Mouse (Mus musculus) embryonic facial prominence, embryonic 13.5 days (tissue): ENCODE data around the gene Dtx1. TPM values are rescaled to one million over a fixed set of nuclear protein-coding genes. Genes with fewer than 3 reads are reported as not detected.
A peak's percentile ranks its signal among the peaks of the same experiment; 100 is the strongest.

ENCODE experiments used
- ATAC-seq: fragments of 200-750 bp; cut with Nextera tagmentation; 2 replicates; pipeline ENCODE4 v1.8.0; 2017; ENCODE audit warnings: low read depth; ENCODE audit not compliant: insufficient number of reproducible peaks, insufficient read depth, low FRiP score, low TSS enrichment
- H3K27ac ChIP-seq: fragments of 300-500 bp; sonication (generic); 2 replicates; pipeline ENCODE4 v1.5.1; 2015; ENCODE audit warnings: moderate library complexity, mild to moderate bottlenecking, inconsistent platforms
- H3K27me3 ChIP-seq: fragments of 300-500 bp; sonication (generic); 2 replicates; pipeline ENCODE4 v1.6.1; 2015; ENCODE audit warnings: mild to moderate bottlenecking, inconsistent platforms
- H3K36me3 ChIP-seq: fragments of 300-500 bp; sonication (generic); 2 replicates; pipeline ENCODE4 v1.6.1; 2015; ENCODE audit warnings: mild to moderate bottlenecking, inconsistent platforms
- H3K4me1 ChIP-seq: fragments of 300-500 bp; sonication (generic); 2 replicates; pipeline ENCODE4 v1.6.1; 2015; ENCODE audit warnings: inconsistent platforms
- H3K4me2 ChIP-seq: fragments of 300-500 bp; sonication (generic); 2 replicates; pipeline ENCODE4 v1.6.1; 2015; ENCODE audit warnings: moderate library complexity, mild to moderate bottlenecking, inconsistent platforms
- H3K4me3 ChIP-seq: fragments of 300-500 bp; sonication (generic); 2 replicates; pipeline ENCODE4 v1.5.1; 2015; ENCODE audit warnings: mild to moderate bottlenecking, inconsistent platforms
- H3K9ac ChIP-seq: fragments of 300-500 bp; sonication (generic); 2 replicates; pipeline ENCODE4 v1.6.1; 2015; ENCODE audit warnings: mild to moderate bottlenecking, inconsistent platforms
- H3K9me3 ChIP-seq: fragments of 300-500 bp; sonication (generic); 2 replicates; pipeline ENCODE4 v1.6.1; 2016; ENCODE audit warnings: inconsistent platforms
- WGBS: fragments of 180-500 bp; shearing (Covaris S2); methylation state at CpG from one replicate; pipeline ENCODE4 v1.1.7; 2015; ENCODE audit warnings: mixed read lengths; 5-methylcytosine and 5-hydroxymethylcytosine counted together
- polyA plus RNA-seq: library from polyadenylated mRNA; unstranded; fragments of >200 nt; fragmentation: Nextera tagmentation; extraction: Ambion mirVana; gene quantifications from 2 replicates; pipeline ENCODE4 v1.2.1, GENCODE M21; 2015

Dtx1 gene
- polyA plus RNA-seq, 1 experiment from 2014 or later, result 6.2 TPM

DNA sequence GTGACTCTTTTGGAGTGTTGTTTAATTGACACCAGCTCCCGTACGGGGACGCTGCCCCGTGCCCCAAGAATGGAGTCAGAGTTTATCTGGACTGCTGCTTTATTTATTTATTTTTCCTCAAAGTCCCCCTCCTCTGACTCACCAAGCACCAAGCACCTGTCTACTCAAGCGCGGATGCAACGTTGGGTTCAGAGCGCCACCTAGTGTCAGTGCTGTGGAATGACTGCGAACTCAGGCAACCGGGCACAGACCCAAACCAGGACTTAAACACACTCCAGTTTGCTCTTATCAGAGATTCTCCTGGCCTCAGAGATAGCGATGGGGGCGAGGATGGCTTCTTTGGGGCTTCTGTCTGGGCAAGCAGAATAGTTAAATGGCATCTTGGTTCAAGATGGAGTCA is 38.1 kb downstream of the Dtx1 start:
- Histone ChIP-seq H3K36me3 (no peaks in the 10 kb centered on the region), H3K9ac (no peak overlapping the region), H3K4me1 (peaks cover 6% of the 10 kb centered on the region), H3K27ac (no peak overlapping the region), H3K4me3 (no peak overlapping the region), H3K9me3 (no peaks in the 10 kb centered on the region), H3K27me3 (no peaks in the 10 kb centered on the region), H3K4me2 (no peak overlapping the region)
- 13% methylated on average over 12 of the region's 12 CpGs for WGBS
- ATAC-seq, result no peak

DNA sequence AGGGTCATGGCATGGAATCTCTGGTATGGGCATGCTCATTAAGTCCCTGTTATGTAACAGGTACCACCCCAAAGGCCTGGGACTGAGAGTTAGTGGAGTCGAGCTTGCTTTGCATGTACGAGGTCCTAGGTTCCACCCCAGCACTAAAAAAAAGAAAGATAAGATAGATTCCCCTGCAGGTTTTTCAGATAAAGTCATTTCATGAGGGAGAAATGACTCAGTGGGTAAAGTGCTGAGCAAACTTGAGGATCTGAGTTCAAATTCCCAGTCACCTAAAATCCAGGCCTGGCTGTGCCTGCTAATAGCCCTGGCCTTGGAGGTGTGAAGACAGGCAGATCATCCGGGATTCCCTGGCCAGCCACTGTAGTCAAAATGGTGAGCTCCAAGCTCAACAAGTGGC is 39.9 kb downstream of the Dtx1 start:
- H3K4me1 ChIP-seq, result peaks cover 6% of the 10 kb centered on the region
- no peak overlapping the region for H3K4me3 ChIP-seq
- no peak for ATAC-seq
- H3K9ac ChIP-seq, result no peak overlapping the region
- no peaks in the 10 kb centered on the region for H3K9me3 ChIP-seq
- 81% methylated on average over 3 of the region's 3 CpGs for WGBS
- H3K27ac ChIP-seq, result no peak overlapping the region
- H3K4me2 ChIP-seq, result no peak overlapping the region
- no peaks in the 10 kb centered on the region for H3K36me3 ChIP-seq
- 0 out of 2 replicates have a peak, but pooled peaks cover 5% of the 10 kb centered on the region for H3K27me3 ChIP-seq

DNA sequence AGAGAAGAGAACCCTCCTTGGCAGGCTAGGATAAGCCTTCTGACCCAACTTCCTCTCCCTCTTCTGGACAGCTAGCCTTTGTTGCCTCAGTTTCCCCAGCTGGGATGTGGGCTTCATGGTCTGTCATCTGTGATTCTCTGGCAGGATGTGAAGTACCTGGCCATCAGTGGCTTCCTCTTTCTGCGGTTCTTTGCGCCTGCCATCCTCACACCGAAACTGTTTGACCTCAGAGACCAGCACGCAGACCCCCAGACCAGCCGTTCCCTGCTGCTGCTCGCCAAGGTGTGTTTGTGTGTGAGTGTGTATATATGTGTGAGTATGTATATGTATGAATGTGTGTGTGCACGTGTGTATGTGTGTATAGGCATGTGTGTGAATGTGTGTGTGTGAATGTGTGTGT is 41.6 kb downstream of the Dtx1 start:
- Histone ChIP-seq H3K9me3 (no peaks in the 10 kb centered on the region), H3K9ac (no peak overlapping the region), H3K27ac (no peak overlapping the region), H3K4me2 (no peak overlapping the region), H3K27me3 (peaks cover 17% of the 10 kb centered on the region), H3K4me3 (no peak overlapping the region), H3K4me1 (peaks cover 6% of the 10 kb centered on the region), H3K36me3 (no peaks in the 10 kb centered on the region)
- WGBS, result 86% methylated on average over 7 of the region's 7 CpGs
- no peak for ATAC-seq

DNA sequence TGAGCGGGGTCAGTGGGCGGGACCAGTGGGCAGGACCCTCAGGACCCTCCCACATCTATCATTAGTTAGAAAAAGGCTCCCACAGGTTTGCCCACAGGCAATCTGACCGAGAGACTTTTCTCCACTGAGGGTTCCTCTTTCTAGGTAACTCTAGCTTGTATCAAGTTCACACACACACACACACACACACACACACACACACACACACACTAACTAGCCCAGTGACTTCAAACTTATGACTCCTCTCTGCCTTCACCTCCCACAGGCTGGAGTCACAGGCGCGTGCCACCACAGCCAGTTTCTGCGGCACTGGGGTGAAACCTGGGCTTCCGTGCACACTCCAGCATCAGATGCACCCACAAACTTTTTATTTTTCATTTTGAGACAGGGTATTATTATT is 43.0 kb downstream of the Dtx1 start:
- Histone ChIP-seq H3K9me3 (no peaks in the 10 kb centered on the region), H3K9ac (no peak overlapping the region), H3K36me3 (no peaks in the 10 kb centered on the region), H3K27ac (no peak overlapping the region), H3K4me2 (no peak overlapping the region), H3K4me1 (no peaks in the 10 kb centered on the region), H3K27me3 (peaks cover 17% of the 10 kb centered on the region), H3K4me3 (no peak overlapping the region)
- WGBS, result 67% methylated on average over 7 of the region's 7 CpGs
- ATAC-seq, result no peak

DNA sequence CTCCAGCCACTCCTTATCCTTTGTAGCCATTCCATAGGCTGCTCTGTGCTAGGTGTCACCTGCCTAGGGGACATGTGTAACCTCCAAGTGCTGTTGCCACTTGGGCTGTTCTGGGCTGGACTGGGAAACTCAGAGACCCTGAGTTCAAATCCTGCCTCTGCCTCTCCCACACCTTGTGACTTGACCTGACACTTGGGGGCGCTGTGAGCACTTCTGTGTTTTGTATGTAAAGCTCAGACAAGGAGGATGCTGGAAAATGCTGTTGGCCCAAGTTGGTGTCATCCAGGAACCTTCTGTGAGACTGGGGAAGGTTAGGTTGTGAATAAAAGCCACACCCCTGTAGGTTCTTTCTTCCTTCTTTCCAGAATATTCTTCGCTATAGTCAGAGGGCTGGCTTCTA is 46.8 kb downstream of the Dtx1 start:
- H3K27ac ChIP-seq, result no peak overlapping the region
- no peaks in the 10 kb centered on the region for H3K9me3 ChIP-seq
- WGBS, result 54% methylated on average over 2 of the region's 2 CpGs
- H3K27me3 ChIP-seq, result peaks cover 22% of the 10 kb centered on the region
- no peaks in the 10 kb centered on the region for H3K36me3 ChIP-seq
- H3K4me2 ChIP-seq, result no peak overlapping the region
- ATAC-seq, result no peak
- no peak overlapping the region for H3K4me3 ChIP-seq
- no peak overlapping the region for H3K9ac ChIP-seq
- no peaks in the 10 kb centered on the region for H3K4me1 ChIP-seq

DNA sequence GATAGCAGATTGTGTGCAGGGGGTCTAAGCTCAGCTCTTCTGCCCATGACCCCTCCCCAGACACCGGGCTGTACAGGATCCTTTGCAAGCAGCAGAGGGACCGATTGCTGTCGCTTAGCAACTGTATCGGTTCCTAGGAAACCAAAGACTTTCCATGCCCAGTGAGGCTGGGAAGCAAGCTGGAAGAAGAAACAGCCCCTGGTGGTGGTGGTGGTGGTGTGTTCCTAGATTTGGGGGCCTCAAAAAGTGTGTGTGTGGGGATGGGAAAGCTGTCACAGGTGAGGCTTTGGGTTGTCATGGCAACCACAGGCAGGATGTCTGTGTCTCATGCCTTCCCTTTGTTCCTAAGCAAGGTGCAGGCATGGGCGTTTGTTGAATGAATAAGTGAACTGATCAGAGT is 50.9 kb downstream of the Dtx1 start:
- H3K4me2 ChIP-seq, result no peak overlapping the region
- H3K27ac ChIP-seq, result no peak overlapping the region
- no peaks in the 10 kb centered on the region for H3K9me3 ChIP-seq
- 64% methylated on average over 5 of the region's 5 CpGs for WGBS
- peaks cover 13% of the 10 kb centered on the region for H3K27me3 ChIP-seq
- no peak overlapping the region for H3K4me3 ChIP-seq
- H3K9ac ChIP-seq, result no peak overlapping the region
- ATAC-seq, result no peak
- no peaks in the 10 kb centered on the region for H3K36me3 ChIP-seq
- no peaks in the 10 kb centered on the region for H3K4me1 ChIP-seq

DNA sequence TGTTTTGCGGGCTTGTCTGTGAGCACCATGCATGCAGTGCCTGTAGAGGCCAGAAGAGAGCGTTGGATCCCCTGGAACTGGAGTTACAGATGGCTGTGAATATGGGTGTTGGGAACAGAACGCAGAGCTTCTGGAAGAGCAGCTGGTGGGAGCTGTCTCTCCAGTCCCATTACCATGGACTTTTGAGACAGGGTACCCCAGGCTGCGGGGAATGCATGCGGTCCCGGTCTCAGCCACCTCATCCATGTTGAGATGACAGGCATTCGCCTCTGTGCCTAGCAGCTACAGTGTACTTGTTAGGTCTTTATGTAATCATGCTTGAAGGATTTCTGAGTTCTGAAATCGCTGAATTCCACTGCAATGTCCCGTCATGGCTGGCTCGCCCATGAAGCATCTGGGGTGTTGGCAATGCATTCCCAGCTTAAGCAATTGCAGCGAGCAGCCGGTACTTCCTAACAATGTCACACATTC is 55.4 kb downstream of the Dtx1 start:
- no peak for ATAC-seq
- no peaks in the 10 kb centered on the region for H3K4me1 ChIP-seq
- no peaks in the 10 kb centered on the region for H3K9me3 ChIP-seq
- H3K4me3 ChIP-seq, result no peak overlapping the region
- peaks cover 22% of the 10 kb centered on the region for H3K27me3 ChIP-seq
- no peak overlapping the region for H3K4me2 ChIP-seq
- H3K36me3 ChIP-seq, result no peaks in the 10 kb centered on the region
- no peak overlapping the region for H3K9ac ChIP-seq
- H3K27ac ChIP-seq, result no peak overlapping the region
- WGBS, result 79% methylated on average over 12 of the region's 12 CpGs

DNA sequence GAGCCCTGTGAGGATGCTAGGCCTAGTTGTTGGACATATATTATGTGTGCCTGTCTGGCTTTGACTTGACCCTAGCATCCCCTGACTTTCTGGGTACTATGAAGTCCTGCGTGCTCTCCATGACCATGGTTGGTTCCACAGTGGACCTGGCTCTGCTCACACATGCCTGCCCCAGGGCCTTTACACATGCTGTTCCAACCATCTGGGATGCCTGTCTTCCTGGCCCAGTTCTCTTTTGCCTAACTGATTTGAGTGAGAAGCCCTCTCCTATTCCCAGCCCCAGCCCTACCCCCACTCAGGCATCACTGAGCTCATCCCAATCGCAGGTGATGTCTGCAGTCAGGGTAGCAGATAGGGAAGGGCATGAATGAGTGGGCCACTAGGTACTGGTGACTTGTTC is 57.9 kb downstream of the Dtx1 start:
- no peak for ATAC-seq
- Histone ChIP-seq H3K27me3 (peaks cover 46% of the 10 kb centered on the region), H3K9me3 (no peaks in the 10 kb centered on the region), H3K36me3 (no peaks in the 10 kb centered on the region), H3K27ac (no peak overlapping the region), H3K4me2 (no peak overlapping the region), H3K4me1 (peaks cover 5% of the 10 kb centered on the region), H3K4me3 (no peak overlapping the region), H3K9ac (no peak overlapping the region)
- WGBS, result 80% methylated on average over 2 of the region's 2 CpGs

DNA sequence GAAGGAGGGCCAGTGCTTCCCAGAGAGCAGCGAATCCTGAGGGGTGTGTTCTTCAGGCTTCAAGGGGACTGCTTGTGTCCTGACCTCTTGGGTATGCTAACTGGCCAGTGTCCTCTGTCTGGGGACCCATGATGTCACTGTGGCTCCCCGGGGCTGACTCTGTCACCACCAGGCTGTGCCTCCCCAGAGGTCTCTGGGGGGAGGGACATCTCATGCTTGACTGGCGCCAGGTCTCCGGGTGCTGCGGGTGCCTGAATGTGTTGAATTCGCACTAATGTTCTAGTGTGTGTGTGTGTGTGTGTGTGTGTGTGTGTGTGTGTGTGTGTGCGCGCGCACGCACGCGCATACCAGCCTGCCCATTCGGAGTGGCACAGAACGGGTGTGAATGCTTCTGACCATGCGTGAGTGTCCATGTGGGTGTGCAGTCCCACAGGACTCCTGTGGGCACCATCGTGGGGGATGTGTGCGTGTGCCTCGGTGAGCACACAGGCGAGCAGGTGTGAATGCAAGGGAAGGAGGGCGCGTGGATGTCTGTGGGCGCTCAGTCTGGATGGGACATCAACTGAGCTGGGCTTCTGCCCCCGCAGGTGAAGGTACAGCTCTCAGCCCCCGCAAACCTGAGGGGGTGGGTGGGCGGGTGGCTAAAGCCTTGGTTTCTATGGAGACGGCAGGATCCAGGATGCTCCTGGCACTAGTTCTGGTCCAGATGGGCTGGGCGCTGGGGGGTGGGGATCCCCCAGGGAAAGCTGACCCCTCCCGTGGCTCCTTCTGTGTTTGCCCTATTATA is 58.6 kb downstream of the Dtx1 start:
- no peak overlapping the region for H3K9ac ChIP-seq
- H3K36me3 ChIP-seq, result no peaks in the 10 kb centered on the region
- peaks cover 11% of the 10 kb centered on the region for H3K4me1 ChIP-seq
- H3K9me3 ChIP-seq, result no peaks in the 10 kb centered on the region
- H3K4me2 ChIP-seq, result no peak overlapping the region
- H3K4me3 ChIP-seq, result no peak overlapping the region
- WGBS, result 82% methylated on average over 28 of the region's 28 CpGs
- no peak for ATAC-seq
- no peak overlapping the region for H3K27ac ChIP-seq
- peaks cover 54% of the 10 kb centered on the region for H3K27me3 ChIP-seq

DNA sequence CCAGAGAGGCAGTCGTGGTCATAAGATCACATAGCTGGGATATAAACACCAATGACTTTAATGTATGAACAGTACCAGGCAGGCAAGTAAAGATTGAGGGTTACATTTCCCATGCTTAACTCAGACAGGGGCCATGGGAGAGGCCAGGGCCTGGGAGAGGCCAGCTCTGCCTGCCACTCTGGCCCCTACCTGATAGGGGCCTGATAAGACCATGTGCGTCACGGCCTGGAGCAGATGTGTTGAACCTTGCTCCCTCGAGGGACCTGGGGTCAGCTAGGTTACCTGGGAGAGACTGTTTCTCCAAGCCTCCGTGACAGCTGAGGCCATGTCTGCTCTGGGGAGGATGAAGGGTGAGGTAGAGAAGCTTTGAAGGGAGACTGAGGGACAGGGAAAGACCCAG is 60.5 kb downstream of the Dtx1 start:
- no peak overlapping the region for H3K4me2 ChIP-seq
- H3K27me3 ChIP-seq, result peaks cover 67% of the 10 kb centered on the region
- H3K4me1 ChIP-seq, result peaks cover 11% of the 10 kb centered on the region
- no peaks in the 10 kb centered on the region for H3K9me3 ChIP-seq
- H3K27ac ChIP-seq, result no peak overlapping the region
- H3K9ac ChIP-seq, result no peak overlapping the region
- H3K36me3 ChIP-seq, result no peaks in the 10 kb centered on the region
- WGBS, result 63% methylated on average over 5 of the region's 5 CpGs
- no peak for ATAC-seq
- no peak overlapping the region for H3K4me3 ChIP-seq

DNA sequence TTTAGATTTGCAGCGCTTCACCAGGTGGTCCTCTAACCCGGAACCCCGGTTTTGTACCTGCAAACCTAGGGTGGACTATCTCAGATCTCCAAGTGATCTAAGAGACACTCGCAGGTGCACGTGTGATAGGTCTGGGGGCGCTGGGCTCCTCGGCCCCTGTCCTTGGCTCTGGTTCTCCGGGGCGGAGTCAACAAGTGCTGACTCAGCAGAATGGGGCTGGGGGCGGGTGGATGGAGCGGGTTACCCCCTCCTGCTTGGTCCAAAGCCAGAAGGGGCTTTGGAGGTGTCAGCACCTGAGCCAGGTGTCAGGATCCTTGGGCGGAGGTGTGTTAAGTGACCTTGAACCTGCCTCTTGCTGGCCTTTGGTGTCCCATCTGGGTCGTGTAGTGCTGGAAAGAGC is 61.8 kb downstream of the Dtx1 start:
- H3K9me3 ChIP-seq, result no peaks in the 10 kb centered on the region
- H3K36me3 ChIP-seq, result no peaks in the 10 kb centered on the region
- peaks cover 70% of the 10 kb centered on the region for H3K27me3 ChIP-seq
- no peak overlapping the region for H3K4me2 ChIP-seq
- no peak overlapping the region for H3K27ac ChIP-seq
- no peak overlapping the region for H3K4me3 ChIP-seq
- WGBS, result 22% methylated on average over 13 of the region's 13 CpGs
- peaks cover 11% of the 10 kb centered on the region for H3K4me1 ChIP-seq
- no peak for ATAC-seq
- no peak overlapping the region for H3K9ac ChIP-seq

DNA sequence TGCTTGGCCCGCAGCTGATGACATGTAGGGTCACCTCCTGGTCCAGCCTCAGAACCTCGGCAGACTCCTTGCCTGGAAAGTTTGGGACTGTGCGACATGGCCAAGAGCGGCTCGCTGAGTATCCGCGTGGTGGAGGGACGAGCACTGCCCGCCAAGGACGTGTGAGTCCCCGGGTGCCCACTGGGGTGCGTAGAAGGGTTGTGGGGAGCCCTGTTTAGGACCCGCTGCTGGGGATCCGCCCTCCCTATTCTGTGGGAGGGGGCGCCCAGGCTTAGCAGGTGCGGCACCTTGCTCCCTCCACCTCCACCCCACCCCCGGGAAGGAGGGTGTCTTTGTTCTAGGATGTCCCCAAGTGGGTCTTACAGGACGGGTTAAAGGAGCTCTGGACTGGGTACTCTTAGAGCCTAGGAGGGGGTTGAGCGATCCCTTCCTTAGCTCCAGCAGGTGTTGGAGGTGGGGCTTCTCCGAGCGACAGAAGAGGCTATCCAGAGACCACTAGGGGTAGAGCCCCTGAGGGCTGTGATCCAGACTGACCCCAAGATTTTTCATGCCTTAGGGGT is 62.3 kb downstream of the Dtx1 start:
- Histone ChIP-seq H3K36me3 (no peaks in the 10 kb centered on the region), H3K27ac (no peak overlapping the region), H3K27me3 (peaks cover 70% of the 10 kb centered on the region), H3K4me3 (peak overlapping the region; percentile 33), H3K4me1 (peaks cover 11% of the 10 kb centered on the region), H3K4me2 (peak overlapping the region; percentile 51), H3K9me3 (no peaks in the 10 kb centered on the region), H3K9ac (peak overlapping the region; percentile 46; the same call in 1 of the 2 replicates)
- peak; percentile 32; the same call in 1 of the 2 replicates for ATAC-seq
- 4% methylated on average over 21 of the region's 21 CpGs for WGBS
